Mouse (Mus musculus) midbrain, embryonic 14.5 days (tissue): ENCODE measurements at regions not wholly inside any gene's neighbourhood (a gene's known extent, or its start where the extent isn't known, plus 50 kb on each side); places are given as distances from the start of the nearest gene placed in this dataset.

ENCODE experiments used
- ATAC-seq: fragments of 200-750 bp; cut with Nextera tagmentation; 2 replicates; pipeline ENCODE4 v1.8.0; 2017; ENCODE audit warnings: moderate number of reproducible peaks, moderate library complexity; ENCODE audit not compliant: low FRiP score, low TSS enrichment
- DNase-seq: peaks from one replicate; pipeline ENCODE4 v3.0.0-alpha.2; 2015
- H3K27ac ChIP-seq: fragments of 300-500 bp; sonication (generic); replicated peaks from 2 replicates; pipeline ENCODE4 v1.5.1; 2014; ENCODE audit warnings: mild to moderate bottlenecking, low read depth, low read length, moderate library complexity
- H3K27me3 ChIP-seq: fragments of 300-500 bp; sonication (generic); 2 replicates; pipeline ENCODE4 v1.6.1; 2014; ENCODE audit warnings: low read length, control low read depth, mixed read lengths; ENCODE audit not compliant: control insufficient read depth, insufficient read depth
- H3K36me3 ChIP-seq: fragments of 300-500 bp; sonication (generic); 2 replicates; pipeline ENCODE4 v1.6.1; 2014; ENCODE audit warnings: low read length, control low read depth; ENCODE audit not compliant: control insufficient read depth, insufficient read depth
- H3K4me1 ChIP-seq: fragments of 300-500 bp; sonication (generic); 2 replicates; pipeline ENCODE4 v1.6.1; 2014; ENCODE audit warnings: mild to moderate bottlenecking, antibody characterized with exemption, low read length, control low read depth; ENCODE audit not compliant: control insufficient read depth, insufficient read depth
- H3K4me2 ChIP-seq: fragments of 300-500 bp; sonication (generic); 2 replicates; pipeline ENCODE4 v1.6.1; 2014; ENCODE audit warnings: mild to moderate bottlenecking, low read length, moderate library complexity
- H3K4me3 ChIP-seq: fragments of 300-500 bp; sonication (generic); replicated peaks from 2 replicates; pipeline ENCODE4 v1.5.1; 2014; ENCODE audit warnings: low read depth, low read length
- H3K9ac ChIP-seq: fragments of 300-500 bp; sonication (generic); replicated peaks from 2 replicates; pipeline ENCODE4 v1.6.1; 2014; ENCODE audit warnings: mild to moderate bottlenecking, low read length, moderate library complexity
- H3K9me3 ChIP-seq: fragments of 300-500 bp; sonication (generic); 2 replicates; pipeline ENCODE4 v1.6.1; 2016; ENCODE audit warnings: low read length, control low read depth, mixed read lengths; ENCODE audit not compliant: control insufficient read depth
- WGBS: fragments of 180-500 bp; shearing (Covaris S2); extraction: QIAGEN DNeasy Blood & Tissue Kit; methylation state at CpG from one replicate; pipeline ENCODE4 v1.1.7; 2014; 5-methylcytosine and 5-hydroxymethylcytosine counted together

GRCm38 (mm10) chr3:150384996-150385627 lies 1052.6 kb upstream of the Adgrl4 start:
- peak; percentile 72 for DNase-seq
- no peaks in the 10 kb centered on the region for H3K27me3 ChIP-seq
- no peak; the same call in 1 of the 2 replicates for ATAC-seq
- H3K9me3 ChIP-seq: no peaks in the 10 kb centered on the region
- H3K27ac ChIP-seq: no peak overlapping the region
- no peak overlapping the region for H3K4me3 ChIP-seq
- no peaks in the 10 kb centered on the region for H3K4me1 ChIP-seq
- H3K9ac ChIP-seq: no peak overlapping the region
- H3K4me2 ChIP-seq: no peak overlapping the region
- H3K36me3 ChIP-seq: no peaks in the 10 kb centered on the region
- WGBS: 13% methylated on average over 1 of the region's 1 CpGs

- peak; percentile 57 for DNase-seq
Measured at GRCm38 (mm10) chr3:150401694-150402301, 1035.9 kb upstream of the Adgrl4 start.

GRCm38 (mm10) chr3:150406086-150406485 lies 1031.6 kb upstream of the Adgrl4 start:
- 92% methylated on average over 6 of the region's 6 CpGs for WGBS
- H3K9ac ChIP-seq: no peak overlapping the region
- no peaks in the 10 kb centered on the region for H3K36me3 ChIP-seq

More at GRCm38 (mm10) chr3:150401694-150402301, 1035.9 kb upstream of the Adgrl4 start:
- H3K4me1 ChIP-seq: no peaks in the 10 kb centered on the region
- 92% methylated on average over 2 of the region's 2 CpGs for WGBS
- H3K4me2 ChIP-seq: no peak overlapping the region
- H3K4me3 ChIP-seq: no peak overlapping the region
- H3K27me3 ChIP-seq: no peaks in the 10 kb centered on the region
- H3K9ac ChIP-seq: no peak overlapping the region
- H3K27ac ChIP-seq: no peak overlapping the region
- ATAC-seq: no peak
- H3K9me3 ChIP-seq: no peaks in the 10 kb centered on the region
- no peaks in the 10 kb centered on the region for H3K36me3 ChIP-seq

GRCm38 (mm10) chr3:150415277-150415676 lies 1022.4 kb upstream of the Adgrl4 start:
- Histone ChIP-seq H3K9ac (no peak overlapping the region), H3K27ac (no peak overlapping the region), H3K36me3 (no peaks in the 10 kb centered on the region), H3K4me2 (no peak overlapping the region), H3K4me1 (no peaks in the 10 kb centered on the region), H3K4me3 (no peak overlapping the region), H3K9me3 (no peaks in the 10 kb centered on the region), H3K27me3 (no peaks in the 10 kb centered on the region)
- ATAC-seq (no peak), DNase-seq (no peak)
- 83% methylated on average over 2 of the region's 2 CpGs for WGBS

More at GRCm38 (mm10) chr3:150406086-150406485, 1031.6 kb upstream of the Adgrl4 start:
- Histone ChIP-seq H3K4me1 (no peaks in the 10 kb centered on the region), H3K27me3 (no peaks in the 10 kb centered on the region), H3K4me2 (no peak overlapping the region), H3K9me3 (no peaks in the 10 kb centered on the region), H3K4me3 (no peak overlapping the region), H3K27ac (no peak overlapping the region)
- ATAC-seq (no peak), DNase-seq (no peak)

GRCm38 (mm10) chr3:150416447-150416846 lies 1021.2 kb upstream of the Adgrl4 start:
- Histone ChIP-seq H3K4me3 (no peak overlapping the region), H3K9me3 (no peaks in the 10 kb centered on the region), H3K4me1 (no peaks in the 10 kb centered on the region), H3K36me3 (no peaks in the 10 kb centered on the region), H3K4me2 (no peak overlapping the region), H3K27me3 (no peaks in the 10 kb centered on the region), H3K9ac (no peak overlapping the region), H3K27ac (no peak overlapping the region)
- DNase-seq: no peak
- ATAC-seq: no peak
- 84% methylated on average over 3 of the region's 3 CpGs for WGBS

- H3K9me3 ChIP-seq: no peaks in the 10 kb centered on the region
- no peak overlapping the region for H3K9ac ChIP-seq
- H3K27ac ChIP-seq: no peak overlapping the region
- no peak overlapping the region for H3K4me2 ChIP-seq
- H3K4me1 ChIP-seq: no peaks in the 10 kb centered on the region
- no peak overlapping the region for H3K4me3 ChIP-seq
- DNase-seq: no peak
- no peak for ATAC-seq
- 97% methylated on average over 5 of the region's 5 CpGs for WGBS
- no peaks in the 10 kb centered on the region for H3K36me3 ChIP-seq
- H3K27me3 ChIP-seq: no peaks in the 10 kb centered on the region
Measured at GRCm38 (mm10) chr3:150427965-150428364, 1009.7 kb upstream of the Adgrl4 start.

- Histone ChIP-seq H3K4me1 (no peaks in the 10 kb centered on the region), H3K9me3 (no peaks in the 10 kb centered on the region), H3K4me3 (no peak overlapping the region), H3K27me3 (no peaks in the 10 kb centered on the region), H3K4me2 (no peak overlapping the region), H3K27ac (no peak overlapping the region), H3K36me3 (no peaks in the 10 kb centered on the region), H3K9ac (no peak overlapping the region)
- ATAC-seq (no peak), DNase-seq (no peak)
- 90% methylated on average over 6 of the region's 6 CpGs for WGBS
Measured at GRCm38 (mm10) chr3:150431291-150431690, 1006.4 kb upstream of the Adgrl4 start.

- Histone ChIP-seq H3K27me3 (no peaks in the 10 kb centered on the region), H3K36me3 (no peaks in the 10 kb centered on the region), H3K9ac (no peak overlapping the region), H3K4me2 (no peak overlapping the region), H3K27ac (no peak overlapping the region), H3K4me1 (no peaks in the 10 kb centered on the region), H3K4me3 (no peak overlapping the region), H3K9me3 (no peaks in the 10 kb centered on the region)
- DNase-seq (peak; percentile 82), ATAC-seq (no peak)
- WGBS: 86% methylated on average over 1 of the region's 1 CpGs
Measured at GRCm38 (mm10) chr3:150435199-150435598, 1002.5 kb upstream of the Adgrl4 start.
